In genomic region chr13:52222315-52223097, GRCm38 (mm10) we compare ENCODE assay signal across 9 mouse cellular contexts.
A peak's percentile ranks its signal among the peaks of the same experiment; 100 is the strongest.
DNase-seq lines count a peak whose midpoint lies in the region; ATAC-seq and TF ChIP-seq lines count a peak whose summit lies in the region.
"Had no signal": no experiment of that assay in that cellular context is flagged by ENCODE, and none has a peak within 500 bp of the region (broad histone marks: within the 10 kb centered on the region; RNA-seq: fewer than 3 reads in every experiment).

No protein-coding gene starts in this region.

- H3K36me3 ChIP-seq in lung, postnatal 0 days (ENCODE audit: insufficient read depth, low read length), result no peaks in the 10 kb centered on the region

- no peak; the same call in 1 of the 2 replicates for TF ChIP-seq EP300 in lung, postnatal 0 days (IDR thresholded peaks at IDR 0.05)

- peak overlapping the region; percentile 28; the same call in 1 of the 2 replicates for H3K27ac ChIP-seq in lung, postnatal 0 days (ENCODE audit: low read length)

- ATAC-seq in lung, postnatal 0 days, result peak; percentile 70

- DNase-seq in gastrocnemius, postnatal 25 days, result peak; percentile 38
- DNase-seq in gastrocnemius, postnatal 10 days, result no peak
- peak; percentile 20 for DNase-seq in brain, adult 2 months (ENCODE audit: low read depth, low spot score)
- peak; percentile 7 to 15 for DNase-seq in heart, postnatal 14 days
- DNase-seq in lung, postnatal 0 days (ENCODE audit: low spot score), result peak; percentile 60
- DNase-seq in cerebellum, adult 8-10 months, result no peak
- DNase-seq in thymus, postnatal 14 days, result no peak
- DNase-seq in thymus, postnatal 0 days (ENCODE audit: low spot score), result no peak

- no peak overlapping the region for H3K9ac ChIP-seq in lung, postnatal 0 days (replicated peaks; ENCODE audit: low read depth)

- peaks cover 7% of the 10 kb centered on the region; the same call in 1 of the 2 replicates for H3K4me1 ChIP-seq in lung, postnatal 0 days (ENCODE audit: insufficient read depth, low read depth, low read length)

- no peak for TF ChIP-seq CTCF in lung, postnatal 0 days (IDR thresholded peaks at IDR 0.05)

- intact Hi-C loops in heart, postnatal 14 days (cut with DNase I), result loop anchor here (1.0 to 10.0 kb wide), 4 partner anchors 248 to 382 kb away; no protein-coding TSS in a partner anchor

- no peaks in the 10 kb centered on the region for H3K27me3 ChIP-seq in lung, postnatal 0 days (replicated peaks; ENCODE audit: insufficient read depth, low read length)

- H3K4me3 ChIP-seq in lung, postnatal 0 days (ENCODE audit: low read depth, low read length), result no peak overlapping the region
- H3K4me3 ChIP-seq: myocyte had no signal

- no peaks in the 10 kb centered on the region for H3K9me3 ChIP-seq in lung, postnatal 0 days (ENCODE audit: low read length)

- WGBS in lung, postnatal 0 days, result 37% methylated on average over 11 of the region's 11 CpGs

- H3K4me2 ChIP-seq in lung, postnatal 0 days (replicated peaks; ENCODE audit: low read depth, low read length), result no peak overlapping the region

Comparison
In these comparisons a context has a peak if more than half of its experiments do, and no peak if none do; other contexts are left out.
1. DNase-seq: peak in gastrocnemius, postnatal 25 days (single experiment), brain, adult 2 months (single experiment), heart, postnatal 14 days (2 of 2) and lung, postnatal 0 days (single experiment); none in gastrocnemius, postnatal 10 days (single experiment), cerebellum, adult 8-10 months (single experiment), thymus, postnatal 14 days (single experiment) and thymus, postnatal 0 days (single experiment).